Mouse (Mus musculus) adipose tissue, adult 10 weeks (tissue): ENCODE data around the gene Colec11. TPM values are rescaled to one million over a fixed set of nuclear protein-coding genes. Genes with fewer than 3 reads are reported as not detected.

Experiments used
- polyA plus RNA-seq: library from polyadenylated mRNA; stranded (reverse); fragments of 350-450 nt; fragmentation: Illumina TruSeq; extraction: RNeasy Lipid Tissue Mini Kit (QIAGEN cat#74804); gene quantifications from one replicate; pipeline ENCODE4 v1.2.3, GENCODE M21; 2014; ENCODE audit warnings: low read depth, low replicate concordance

The Colec11 gene
- 3.1 TPM for polyA plus RNA-seq

GRCm38 (mm10) chr12:28623195-28623594 is at the start of gene Colec11:
Gene Colec11 (minus strand): TSS chr12:28623377.

GRCm38 (mm10) chr12:28649141-28650110 is 26.2 kb upstream of the Colec11 start, which contains the start of gene Rnaseh1:
Gene Rnaseh1 (plus strand): TSS chr12:28649602.

DNA sequence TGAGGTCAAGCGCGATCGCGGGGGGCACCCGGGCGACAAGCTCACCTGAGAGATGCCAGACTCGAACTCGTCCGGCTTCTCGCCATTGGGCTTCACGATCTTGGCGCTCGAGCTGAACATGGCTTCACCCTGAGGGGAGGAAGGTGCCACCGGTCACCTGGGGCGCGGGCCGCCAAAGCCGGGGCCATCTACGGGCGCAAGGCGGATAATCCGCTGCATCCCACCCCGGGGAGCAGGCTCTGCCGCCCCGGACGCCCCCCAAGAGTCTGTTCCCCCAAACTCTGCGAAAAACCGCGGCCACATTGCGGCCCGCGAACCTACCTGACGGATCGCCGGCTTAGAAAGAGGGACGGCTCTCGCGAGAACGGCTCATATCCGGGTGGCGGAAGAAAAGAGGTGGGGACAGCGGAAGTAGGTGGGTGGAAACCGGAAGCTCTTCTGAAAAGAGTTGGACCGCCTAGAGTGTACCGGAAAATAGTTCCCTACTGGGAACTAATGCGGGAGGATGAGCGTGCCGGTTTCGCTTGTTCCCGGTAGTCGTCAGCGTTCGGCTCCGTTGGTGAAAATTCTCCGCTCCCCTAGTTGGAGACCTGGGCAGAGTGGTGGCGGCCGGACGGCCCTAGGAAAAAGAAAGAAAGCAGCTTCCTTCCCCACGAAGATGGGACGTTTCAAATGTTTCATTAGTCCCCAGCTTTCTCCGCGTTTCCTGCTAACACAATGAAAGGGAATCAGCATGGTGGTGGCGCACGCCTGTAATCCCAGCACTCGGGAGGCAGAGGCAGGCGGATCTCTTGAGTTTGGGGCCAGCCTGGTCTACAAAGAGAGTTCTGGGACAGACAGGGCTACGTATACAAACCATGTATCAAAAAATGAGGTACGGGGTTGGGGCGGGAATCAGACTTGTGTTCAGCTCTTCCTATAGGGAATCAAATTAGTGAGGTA is 12.6 kb upstream of the Colec11 start, which contains the start of gene Rps7:
Gene Rps7 (minus strand): TSS at position 419 of the 942 bp plus-strand sequence.

GRCm38 (mm10) chr12:28582423-28582822 is 40.8 kb downstream of the Colec11 start, which contains the start of gene Allc:
Gene Allc (minus strand): TSS chr12:28582523.

GRCm38 (mm10) chr12:28552299-28552698 is 70.9 kb downstream of the Colec11 start, which contains the start of gene Dcdc2c:
Gene Dcdc2c (minus strand): TSS chr12:28552399.

Other genes starting within 250 kb of the Colec11 start
- 0.40 TPM for gene Dcdc2c, start 71.0 kb downstream of the Colec11 start, polyA plus RNA-seq
- gene Allc, start 40.9 kb downstream of the Colec11 start, polyA plus RNA-seq, result 10.2 TPM
- 951 TPM for gene Rps7, start 12.6 kb upstream of the Colec11 start, polyA plus RNA-seq
- 18.3 TPM for gene Rnaseh1, start 26.2 kb upstream of the Colec11 start, polyA plus RNA-seq
- gene Adi1, start 51.9 kb upstream of the Colec11 start, polyA plus RNA-seq, result 91.8 TPM
- 25.2 TPM for gene Trappc12, start 127.1 kb upstream of the Colec11 start, polyA plus RNA-seq
- gene Eipr1, start 128.4 kb upstream of the Colec11 start, polyA plus RNA-seq, result 24.1 TPM